ENCODE assay signal across 8 mouse cellular contexts in the genomic region with DNA sequence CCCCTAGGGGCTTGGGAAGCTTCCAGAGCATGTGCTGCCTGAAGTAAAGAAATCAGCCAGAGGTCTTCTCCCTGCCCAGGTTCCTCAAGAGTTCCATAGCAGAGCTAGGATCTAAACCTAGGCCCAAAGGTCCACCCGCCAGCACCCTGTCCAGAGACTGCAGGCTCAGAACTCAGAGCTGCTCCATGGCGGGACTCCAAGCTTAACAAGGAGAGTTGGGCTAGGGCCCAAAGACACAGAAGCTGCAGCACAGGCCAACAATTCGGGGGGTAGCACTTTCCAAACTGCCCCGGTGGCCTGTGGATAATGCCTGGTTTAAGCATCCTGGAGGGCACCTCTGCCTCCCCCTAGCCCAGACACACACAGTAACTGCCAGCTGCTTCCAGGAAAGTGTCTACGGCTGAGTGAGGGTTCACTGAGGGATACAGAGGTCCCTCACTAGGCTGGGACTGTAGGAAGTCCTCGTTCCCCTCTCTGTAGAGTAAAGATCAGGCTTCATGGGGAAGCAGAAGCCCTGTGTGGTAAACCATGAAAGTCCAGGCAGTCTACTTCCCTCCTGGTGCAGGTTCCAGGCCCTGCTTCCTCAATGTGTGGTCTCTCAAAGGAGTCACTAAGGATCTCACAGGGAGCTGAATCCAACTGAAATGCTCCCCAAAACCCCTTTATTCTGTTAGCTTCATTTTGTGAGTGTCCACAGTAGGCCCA. TPM values are rescaled to one million over a fixed set of nuclear protein-coding genes. Genes with fewer than 3 reads are reported as not detected.
DNase-seq lines count a peak whose midpoint lies in the region; ATAC-seq and TF ChIP-seq lines count a peak whose summit lies in the region.

No protein-coding gene starts in this region.

- TF ChIP-seq CTCF in spleen, adult 2 months (IDR thresholded peaks at IDR 0.05; ENCODE audit: extremely low read depth, insufficient read depth, insufficient read length, insufficient replicate concordance), result no peak

- H3K4me2 ChIP-seq in heart, embryonic 12.5 days, result no peak overlapping the region
- H3K4me2 ChIP-seq in limb, embryonic 14.5 days (replicated peaks; ENCODE audit: low read depth, low read length, severe bottlenecking), result no peak overlapping the region

- TF ChIP-seq POLR2A in spleen, adult 2 months (IDR thresholded peaks at IDR 0.05; ENCODE audit: low read depth, low read length), result no peak
- TF ChIP-seq POLR2A in limb, embryonic 14.5 days (IDR thresholded peaks at IDR 0.05; ENCODE audit: borderline replicate concordance, extremely low read depth, insufficient read depth, insufficient read length), result no peak

- no peaks in the 10 kb centered on the region for H3K9me3 ChIP-seq in heart, embryonic 12.5 days (replicated peaks)
- H3K9me3 ChIP-seq in limb, embryonic 14.5 days (ENCODE audit: control insufficient read depth, low read length), result no peaks in the 10 kb centered on the region

- H3K9ac ChIP-seq in heart, embryonic 12.5 days, result no peak overlapping the region
- no peak overlapping the region for H3K9ac ChIP-seq in limb, embryonic 14.5 days (ENCODE audit: low read depth, low read length, severe bottlenecking)

- peaks cover 14% of the 10 kb centered on the region for H3K27me3 ChIP-seq in heart, embryonic 12.5 days (replicated peaks)
- no peaks in the 10 kb centered on the region for H3K27me3 ChIP-seq in spleen, adult 2 months (ENCODE audit: control insufficient read depth, insufficient read depth, low read length)
- H3K27me3 ChIP-seq in limb, embryonic 14.5 days (ENCODE audit: control insufficient read depth, insufficient read depth, low read length), result no peaks in the 10 kb centered on the region

- 72% methylated on average over 6 of the region's 6 CpGs for WGBS in heart, embryonic 12.5 days
- WGBS in spleen, adult 2 months, result 58% methylated on average over 6 of the region's 6 CpGs
- WGBS in limb, embryonic 14.5 days, result 71% methylated on average over 6 of the region's 6 CpGs

- no peak overlapping the region for H3K4me3 ChIP-seq in heart, embryonic 12.5 days
- H3K4me3 ChIP-seq in spleen, adult 2 months (ENCODE audit: extremely low read depth, insufficient read depth, insufficient read length), result no peak overlapping the region
- no peak overlapping the region for H3K4me3 ChIP-seq in limb, embryonic 14.5 days (replicated peaks; ENCODE audit: low read length)

- H3K36me3 ChIP-seq in heart, embryonic 12.5 days, result no peaks in the 10 kb centered on the region
- H3K36me3 ChIP-seq in spleen, adult 2 months (ENCODE audit: control insufficient read depth, insufficient read depth, low read length), result 0 out of 2 replicates have a peak, but pooled peaks cover 1% of the 10 kb centered on the region
- H3K36me3 ChIP-seq in limb, embryonic 14.5 days (ENCODE audit: control insufficient read depth, insufficient read depth, low read length), result no peaks in the 10 kb centered on the region

- ATAC-seq in heart, embryonic 12.5 days (ENCODE audit: insufficient number of reproducible peaks, low FRiP score), result no peak
- ATAC-seq in limb, embryonic 14.5 days (ENCODE audit: low FRiP score, low read depth), result no peak

- peak; percentile 74 to 79 for DNase-seq in heart, adult 18-20 months
- no peak for DNase-seq in spleen, adult 2 months (ENCODE audit: low read depth in 1 of 2, low spot score in 2 of 2)
- no peak for DNase-seq in spleen, adult 12 weeks (ENCODE audit: low spot score)
- no peak for DNase-seq in limb, embryonic 14.5 days (ENCODE audit: low spot score)
- DNase-seq in testis, postnatal 14 days (ENCODE audit: low spot score), result no peak
- no peak for DNase-seq in left cerebral cortex, adult 9 months (ENCODE audit: low spot score in 2 of 2)
- no peak for DNase-seq in thymus, postnatal 14 days

- peaks cover 38% of the 10 kb centered on the region for H3K4me1 ChIP-seq in heart, embryonic 12.5 days (replicated peaks)
- peaks cover 60% of the 10 kb centered on the region for H3K4me1 ChIP-seq in spleen, adult 2 months (ENCODE audit: control insufficient read depth, insufficient read depth, insufficient read length)
- peaks cover 20% of the 10 kb centered on the region; the same call in 1 of the 2 replicates for H3K4me1 ChIP-seq in limb, embryonic 14.5 days (ENCODE audit: control insufficient read depth, insufficient read depth, low read length)

- no peak overlapping the region for H3K27ac ChIP-seq in heart, embryonic 12.5 days (ENCODE audit: poor library complexity, severe bottlenecking)
- peak overlapping the region; percentile 74 for H3K27ac ChIP-seq in spleen, adult 2 months (ENCODE audit: insufficient read depth, low read length)
- peak overlapping the region; percentile 38; the same call in 1 of the 2 replicates for H3K27ac ChIP-seq in limb, embryonic 14.5 days (replicated peaks; ENCODE audit: low read depth, low read length)

RNA-seq across cellular contexts. Expression of a gene that starts 5.4 kb away (rescaled TPM):
- total RNA-seq in heart, adult 18-20 months (2021), result 10 to 100 TPM; 13.8 to 23.8 TPM
- polyA plus RNA-seq in heart, embryonic 12.5 days (2016; fragmentation: Nextera tagmentation; extraction: Ambion mirVana), result 18.3 and 19.6 TPM in 2 replicates
- polyA plus RNA-seq in spleen, adult 2 months (2012; rRNA removed), result 205 and 209 TPM in 2 replicates
- polyA plus RNA-seq in limb, embryonic 14.5 days (2012; rRNA removed), result 52.3 and 56.6 TPM in 2 replicates
- 26.7 and 32.9 TPM in 2 replicates for polyA plus RNA-seq in limb, embryonic 14.5 days (2014; fragmentation: Nextera tagmentation; extraction: Ambion mirVana)

Comparison
In these comparisons a context has a peak if more than half of its experiments do, and no peak if none do; other contexts are left out.
1. DNase-seq: peak in heart, adult 18-20 months (2 of 2); none in spleen, adult 2 months (0 of 2), spleen, adult 12 weeks (single experiment), limb, embryonic 14.5 days (single experiment), testis, postnatal 14 days (single experiment), left cerebral cortex, adult 9 months (0 of 2) and thymus, postnatal 14 days (single experiment).